Mouse (Mus musculus): ENCODE results near the gene Izumo1r.
"Not testable (repeated sequence)": the region's sequence is repeated elsewhere in the genome, so short reads cannot be mapped to it uniquely, and the experiment has no call there.

Gene Izumo1r

GRCm38 (mm10) chr9:14904741-14905475 is 1.2 kb upstream of the Izumo1r start:
- no peak for DNase-seq

GRCm38 (mm10) chr9:14903006-14903405 is 743 bp downstream of the Izumo1r start:
- DNase-seq = no peak

- DNase-seq = no peak
Measured at GRCm38 (mm10) chr9:14902416-14902815, 1.3 kb downstream of the Izumo1r start.

- no peak for DNase-seq
Measured at GRCm38 (mm10) chr9:14901757-14902156, 2.0 kb downstream of the Izumo1r start.

- no peak for DNase-seq
Measured at GRCm38 (mm10) chr9:14897102-14897501, 6.6 kb downstream of the Izumo1r start.

- no peak for DNase-seq
Measured at GRCm38 (mm10) chr9:14895237-14895835, 8.4 kb downstream of the Izumo1r start.

GRCm38 (mm10) chr9:14894628-14895027 is 9.1 kb downstream of the Izumo1r start:
- no peak for DNase-seq

GRCm38 (mm10) chr9:14893388-14893787 is 10.4 kb downstream of the Izumo1r start:
- no peak for DNase-seq

GRCm38 (mm10) chr9:14891891-14892290 is 11.9 kb downstream of the Izumo1r start:
- DNase-seq = peak; percentile 19

- DNase-seq = no peak
Measured at GRCm38 (mm10) chr9:14890699-14891098, 13.1 kb downstream of the Izumo1r start.

GRCm38 (mm10) chr9:14888671-14889070 is 15.1 kb downstream of the Izumo1r start:
- DNase-seq = no peak

GRCm38 (mm10) chr9:14887787-14888382 is 15.9 kb downstream of the Izumo1r start:
- DNase-seq = no peak

GRCm38 (mm10) chr9:14885954-14886353 is 17.8 kb downstream of the Izumo1r start:
- DNase-seq = no peak

GRCm38 (mm10) chr9:14885151-14885550 is 18.6 kb downstream of the Izumo1r start:
- no peak for DNase-seq

GRCm38 (mm10) chr9:14884641-14885040 is 19.1 kb downstream of the Izumo1r start:
- DNase-seq = no peak

GRCm38 (mm10) chr9:14876566-14876965 is 27.2 kb downstream of the Izumo1r start:
- DNase-seq = not testable (repeated sequence)

- no peak for DNase-seq
Measured at GRCm38 (mm10) chr9:14875743-14876507, 27.8 kb downstream of the Izumo1r start.

- DNase-seq = no peak
Measured at GRCm38 (mm10) chr9:14872181-14872930, 31.4 kb downstream of the Izumo1r start.

GRCm38 (mm10) chr9:14871536-14871935 is 32.2 kb downstream of the Izumo1r start:
- DNase-seq = no peak

- DNase-seq = no peak
Measured at GRCm38 (mm10) chr9:14870802-14871201, 32.9 kb downstream of the Izumo1r start.

GRCm38 (mm10) chr9:14870377-14870776 is 33.4 kb downstream of the Izumo1r start:
- DNase-seq = no peak

GRCm38 (mm10) chr9:14868326-14868725 is 35.4 kb downstream of the Izumo1r start:
- no peak for DNase-seq

- DNase-seq = no peak
Measured at GRCm38 (mm10) chr9:14866957-14867356, 36.8 kb downstream of the Izumo1r start.
